Mouse (Mus musculus): Measurements from ENCODE around the gene Zpbp2. TPM values are rescaled to one million over a fixed set of nuclear protein-coding genes. Genes with fewer than 3 reads are reported as not detected.
"Not testable (repeated sequence)": the region's sequence is repeated elsewhere in the genome, so short reads cannot be mapped to it uniquely, and the experiment has no call there.

Zpbp2 gene
- total and polyA plus RNA-seq, 2 experiments from 2014 or later = 0.36 TPM; not detected in 1

- Histone ChIP-seq H3K36me3 (ENCODE audit: insufficient read depth, low read length) (no peaks in the 10 kb centered on the region), H3K9me3 (ENCODE audit: low read length) (no peaks in the 10 kb centered on the region), H3K4me3 (ENCODE audit: low read depth, low read length) (no peak overlapping the region), H3K9ac (replicated peaks; ENCODE audit: low read length, poor library complexity, severe bottlenecking) (no peak overlapping the region), H3K27ac (ENCODE audit: low read depth, low read length) (no peak overlapping the region), H3K27me3 (ENCODE audit: insufficient read depth, low read length) (no peaks in the 10 kb centered on the region), H3K4me2 (ENCODE audit: low read depth, low read length, poor library complexity, severe bottlenecking) (no peak overlapping the region), H3K4me1 (ENCODE audit: insufficient read depth, low read length) (no peaks in the 10 kb centered on the region)
- DNase-seq (ENCODE audit: low spot score) = no peak
- no peak for TF ChIP-seq CTCF (IDR thresholded peaks at IDR 0.05)
- ATAC-seq (ENCODE audit: low FRiP score) = no peak
- 65% methylated on average over 18 of the region's 18 CpGs for WGBS
These were observed 48.0 kb downstream of the Zpbp2 start for GRCm38 (mm10) chr11:98598851-98599290.

- Histone ChIP-seq H3K9ac (replicated peaks; ENCODE audit: low read length, poor library complexity, severe bottlenecking) (no peak overlapping the region), H3K9me3 (ENCODE audit: low read length) (no peaks in the 10 kb centered on the region), H3K27me3 (ENCODE audit: insufficient read depth, low read length) (no peaks in the 10 kb centered on the region), H3K27ac (ENCODE audit: low read depth, low read length) (no peak overlapping the region), H3K4me3 (ENCODE audit: low read depth, low read length) (no peak overlapping the region), H3K4me2 (ENCODE audit: low read depth, low read length, poor library complexity, severe bottlenecking) (no peak overlapping the region), H3K36me3 (ENCODE audit: insufficient read depth, low read length) (no peaks in the 10 kb centered on the region), H3K4me1 (ENCODE audit: insufficient read depth, low read length) (no peaks in the 10 kb centered on the region)
- 38% methylated on average over 18 of the region's 18 CpGs for WGBS
- TF ChIP-seq CTCF (IDR thresholded peaks at IDR 0.05) = no peak
- no peak for DNase-seq (ENCODE audit: low spot score)
- ATAC-seq (ENCODE audit: low FRiP score) = no peak
These were observed 48.4 kb downstream of the Zpbp2 start for GRCm38 (mm10) chr11:98599291-98599690.

- Histone ChIP-seq H3K4me2 (ENCODE audit: low read depth, low read length, poor library complexity, severe bottlenecking) (peak overlapping the region; percentile 52), H3K9ac (replicated peaks; ENCODE audit: low read length, poor library complexity, severe bottlenecking) (no peak overlapping the region), H3K4me3 (ENCODE audit: low read depth, low read length) (peak overlapping the region; percentile 23), H3K27ac (ENCODE audit: low read depth, low read length) (no peak overlapping the region), H3K9me3 (ENCODE audit: low read length) (no peaks in the 10 kb centered on the region), H3K36me3 (ENCODE audit: insufficient read depth, low read length) (no peaks in the 10 kb centered on the region), H3K27me3 (ENCODE audit: insufficient read depth, low read length) (no peaks in the 10 kb centered on the region), H3K4me1 (ENCODE audit: insufficient read depth, low read length) (no peaks in the 10 kb centered on the region)
- WGBS = 2% methylated on average over 20 of the region's 20 CpGs
- ATAC-seq (ENCODE audit: low FRiP score) = no peak
- no peak for DNase-seq (ENCODE audit: low spot score)
- no peak for TF ChIP-seq CTCF (IDR thresholded peaks at IDR 0.05)
These were observed 51.3 kb downstream of the Zpbp2 start for GRCm38 (mm10) chr11:98602090-98602690.

DNA sequence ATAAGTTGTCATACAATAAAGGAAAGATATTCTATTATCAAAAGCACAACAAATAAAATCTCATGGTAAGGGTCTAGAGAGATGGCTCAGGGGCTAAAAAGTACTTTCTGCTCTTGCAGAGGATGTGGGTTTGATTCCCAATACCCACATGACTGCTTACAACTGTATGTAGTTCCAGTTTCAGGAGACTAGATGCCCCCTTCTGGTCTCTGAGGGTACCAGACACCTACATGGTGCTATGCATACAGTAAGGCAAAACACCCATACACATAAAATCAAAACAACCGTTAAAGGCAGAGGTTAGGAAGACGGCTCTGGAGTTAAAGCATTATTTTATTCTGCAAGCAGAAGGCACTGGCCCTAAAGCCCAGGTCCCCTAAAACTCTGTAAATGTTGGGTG, 53.1 kb downstream of the Zpbp2 start:
- H3K36me3 ChIP-seq (ENCODE audit: insufficient read depth, low read length) = no peaks in the 10 kb centered on the region
- H3K4me3 ChIP-seq (ENCODE audit: low read depth, low read length) = no peak overlapping the region
- H3K4me2 ChIP-seq (ENCODE audit: low read depth, low read length, poor library complexity, severe bottlenecking) = no peak overlapping the region
- ATAC-seq (ENCODE audit: low FRiP score) (no peak), DNase-seq (ENCODE audit: low spot score) (no peak)
- no peak overlapping the region for H3K9ac ChIP-seq (replicated peaks; ENCODE audit: low read length, poor library complexity, severe bottlenecking)
- TF ChIP-seq CTCF (IDR thresholded peaks at IDR 0.05) = no peak
- 92% methylated on average over 2 of the region's 2 CpGs for WGBS
- 0 out of 2 replicates have a peak, but pooled peaks cover 2% of the 10 kb centered on the region for H3K27me3 ChIP-seq (ENCODE audit: insufficient read depth, low read length)
- H3K9me3 ChIP-seq (ENCODE audit: low read length) = no peaks in the 10 kb centered on the region
- no peak overlapping the region for H3K27ac ChIP-seq (ENCODE audit: low read depth, low read length)
- no peaks in the 10 kb centered on the region for H3K4me1 ChIP-seq (ENCODE audit: insufficient read depth, low read length)

DNA sequence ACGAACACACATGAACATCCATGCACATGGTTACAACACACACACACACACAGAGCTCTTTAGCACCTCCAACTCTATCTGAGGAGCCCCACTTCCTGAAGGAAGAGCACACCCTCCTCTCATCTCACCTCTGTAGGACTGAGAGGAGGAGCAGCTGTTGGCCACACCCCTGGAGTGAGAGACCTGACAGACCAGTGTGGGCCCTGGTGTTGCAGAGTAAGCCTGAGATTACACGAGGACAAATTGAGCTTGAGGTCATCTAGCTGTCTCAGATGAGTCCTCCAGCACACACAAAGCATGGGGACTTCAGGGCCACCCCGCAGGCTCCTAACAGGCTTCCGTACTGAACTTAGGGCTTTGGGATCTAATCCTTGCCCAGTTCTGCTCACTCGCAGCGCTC, 54.0 kb downstream of the Zpbp2 start:
- not testable (repeated sequence) for H3K9me3 ChIP-seq (ENCODE audit: low read length); ATAC-seq (ENCODE audit: low FRiP score); H3K36me3 ChIP-seq (ENCODE audit: insufficient read depth, low read length); H3K27ac ChIP-seq (ENCODE audit: low read depth, low read length); H3K4me2 ChIP-seq (ENCODE audit: low read depth, low read length, poor library complexity, severe bottlenecking); H3K4me3 ChIP-seq (ENCODE audit: low read depth, low read length); H3K27me3 ChIP-seq (ENCODE audit: insufficient read depth, low read length); H3K9ac ChIP-seq (replicated peaks; ENCODE audit: low read length, poor library complexity, severe bottlenecking); H3K4me1 ChIP-seq (ENCODE audit: insufficient read depth, low read length); DNase-seq (ENCODE audit: low spot score)
- WGBS = 71% methylated on average over 6 of the region's 6 CpGs

DNA sequence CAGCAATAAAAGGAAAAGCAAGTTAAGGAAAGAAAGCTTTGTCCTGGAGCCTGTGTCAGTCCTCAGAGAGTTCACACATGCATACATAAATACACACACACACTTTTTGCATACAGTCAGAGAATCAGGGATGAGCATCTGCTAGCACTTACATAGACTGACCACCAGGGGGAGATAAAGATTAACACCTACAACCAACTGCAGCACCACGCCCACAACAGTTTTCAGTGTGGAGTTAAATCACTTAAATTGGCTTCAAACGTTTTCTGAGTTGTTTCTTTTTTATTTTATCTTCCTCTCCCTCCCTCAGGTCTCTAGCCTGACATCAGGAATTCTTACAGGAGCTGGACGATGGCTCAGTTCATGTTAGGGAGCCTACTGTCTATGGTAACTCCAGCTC, 55.9 kb downstream of the Zpbp2 start:
- ATAC-seq (ENCODE audit: low FRiP score) (no peak), DNase-seq (ENCODE audit: low spot score) (peak; percentile 83)
- Histone ChIP-seq H3K9ac (replicated peaks; ENCODE audit: low read length, poor library complexity, severe bottlenecking) (no peak overlapping the region), H3K9me3 (ENCODE audit: low read length) (no peaks in the 10 kb centered on the region), H3K4me1 (ENCODE audit: insufficient read depth, low read length) (no peaks in the 10 kb centered on the region), H3K4me2 (ENCODE audit: low read depth, low read length, poor library complexity, severe bottlenecking) (no peak overlapping the region), H3K27ac (ENCODE audit: low read depth, low read length) (no peak overlapping the region), H3K27me3 (ENCODE audit: insufficient read depth, low read length) (0 out of 2 replicates have a peak, but pooled peaks cover 3% of the 10 kb centered on the region), H3K4me3 (ENCODE audit: low read depth, low read length) (no peak overlapping the region), H3K36me3 (ENCODE audit: insufficient read depth, low read length) (no peaks in the 10 kb centered on the region)
- 14% methylated on average over 3 of the region's 3 CpGs for WGBS
- TF ChIP-seq CTCF (IDR thresholded peaks at IDR 0.05) = peak; percentile 90

Other genes with a start within 250 kb of the Zpbp2 start
- gene Neurod2, start 221.4 kb upstream of the Zpbp2 start, total RNA-seq (2014; rRNA removed) = 11.6 and 24.4 TPM in 2 replicates
- gene Neurod2, start 221.4 kb upstream of the Zpbp2 start, polyA plus RNA-seq (2015; fragmentation: Nextera tagmentation; extraction: Ambion mirVana) = 2.1 and 3.3 TPM in 2 replicates
- 1.8 and 5.0 TPM in 2 replicates for gene Ppp1r1b, start 202.7 kb upstream of the Zpbp2 start, total RNA-seq (2014; rRNA removed)
- gene Ppp1r1b, start 202.7 kb upstream of the Zpbp2 start, polyA plus RNA-seq (2015; fragmentation: Nextera tagmentation; extraction: Ambion mirVana) = 4.2 and 5.3 TPM in 2 replicates
- gene Stard3, start 192.7 kb upstream of the Zpbp2 start, total RNA-seq (2014; rRNA removed) = 31.2 and 56.1 TPM in 2 replicates
- 23.8 and 28.2 TPM in 2 replicates for gene Stard3, start 192.7 kb upstream of the Zpbp2 start, polyA plus RNA-seq (2015; fragmentation: Nextera tagmentation; extraction: Ambion mirVana)
- gene Tcap, start 167.3 kb upstream of the Zpbp2 start, total RNA-seq (2014; rRNA removed) = not detected in 2 replicates
- not detected in 2 replicates for gene Tcap, start 167.3 kb upstream of the Zpbp2 start, polyA plus RNA-seq (2015; fragmentation: Nextera tagmentation; extraction: Ambion mirVana)
- 1.1 and 4.3 TPM in 2 replicates for gene Pnmt, start 164.6 kb upstream of the Zpbp2 start, total RNA-seq (2014; rRNA removed)
- 3.4 and 3.9 TPM in 2 replicates for gene Pnmt, start 164.6 kb upstream of the Zpbp2 start, polyA plus RNA-seq (2015; fragmentation: Nextera tagmentation; extraction: Ambion mirVana)
- gene Pgap3, start 150.6 kb upstream of the Zpbp2 start, total RNA-seq (2014; rRNA removed) = 10.1 and 10.9 TPM in 2 replicates
- gene Pgap3, start 150.6 kb upstream of the Zpbp2 start, polyA plus RNA-seq (2015; fragmentation: Nextera tagmentation; extraction: Ambion mirVana) = 7.0 and 7.7 TPM in 2 replicates
- 8.1 and 9.4 TPM in 2 replicates for gene Erbb2, start 138.6 kb upstream of the Zpbp2 start, total RNA-seq (2014; rRNA removed)
- gene Erbb2, start 138.6 kb upstream of the Zpbp2 start, polyA plus RNA-seq (2015; fragmentation: Nextera tagmentation; extraction: Ambion mirVana) = 3.9 and 4.5 TPM in 2 replicates
- 68.3 and 79.2 TPM in 2 replicates for gene Mien1, start 112.1 kb upstream of the Zpbp2 start, total RNA-seq (2014; rRNA removed)
- gene Mien1, start 112.1 kb upstream of the Zpbp2 start, polyA plus RNA-seq (2015; fragmentation: Nextera tagmentation; extraction: Ambion mirVana) = 243 and 246 TPM in 2 replicates
- gene Grb7, start 104.7 kb upstream of the Zpbp2 start, total RNA-seq (2014; rRNA removed) = 0.71 and 0.82 TPM in 2 replicates
- 1.00 and 1.3 TPM in 2 replicates for gene Grb7, start 104.7 kb upstream of the Zpbp2 start, polyA plus RNA-seq (2015; fragmentation: Nextera tagmentation; extraction: Ambion mirVana)
- gene Ikzf3, start 5.1 kb upstream of the Zpbp2 start, total RNA-seq (2014; rRNA removed) = 0.05 TPM in 1 of 2 replicates, not detected in the other
- gene Ikzf3, start 5.1 kb upstream of the Zpbp2 start, polyA plus RNA-seq (2015; fragmentation: Nextera tagmentation; extraction: Ambion mirVana) = 0.16 TPM in 1 of 2 replicates, not detected in the other
- gene Ormdl3, start 36.3 kb downstream of the Zpbp2 start, total RNA-seq (2014; rRNA removed) = 104 and 115 TPM in 2 replicates
- 108 and 111 TPM in 2 replicates for gene Ormdl3, start 36.3 kb downstream of the Zpbp2 start, polyA plus RNA-seq (2015; fragmentation: Nextera tagmentation; extraction: Ambion mirVana)
- not detected in 2 replicates for gene Lrrc3c, start 47.2 kb downstream of the Zpbp2 start, total RNA-seq (2014; rRNA removed)
- gene Lrrc3c, start 47.2 kb downstream of the Zpbp2 start, polyA plus RNA-seq (2015; fragmentation: Nextera tagmentation; extraction: Ambion mirVana) = not detected in 2 replicates
- not detected in 2 replicates for gene Gm12355, start 74.6 kb downstream of the Zpbp2 start, total RNA-seq (2014; rRNA removed)
- gene Gm12355, start 74.6 kb downstream of the Zpbp2 start, polyA plus RNA-seq (2015; fragmentation: Nextera tagmentation; extraction: Ambion mirVana) = 0.28 and 0.44 TPM in 2 replicates
- not detected in 2 replicates for gene Gsdma3, start 75.3 kb downstream of the Zpbp2 start, total RNA-seq (2014; rRNA removed)
- gene Gsdma3, start 75.3 kb downstream of the Zpbp2 start, polyA plus RNA-seq (2015; fragmentation: Nextera tagmentation; extraction: Ambion mirVana) = not detected in 2 replicates
- gene Gsdma2, start 95.7 kb downstream of the Zpbp2 start, total RNA-seq (2014; rRNA removed) = not detected in 2 replicates
- gene Gsdma2, start 95.7 kb downstream of the Zpbp2 start, polyA plus RNA-seq (2015; fragmentation: Nextera tagmentation; extraction: Ambion mirVana) = 0.12 and 0.15 TPM in 2 replicates
- 0.05 TPM in 1 of 2 replicates, not detected in the other for gene Gsdma, start 113.3 kb downstream of the Zpbp2 start, total RNA-seq (2014; rRNA removed)
- gene Gsdma, start 113.3 kb downstream of the Zpbp2 start, polyA plus RNA-seq (2015; fragmentation: Nextera tagmentation; extraction: Ambion mirVana) = 0.11 TPM in 1 of 2 replicates, not detected in the other
- 114 and 129 TPM in 2 replicates for gene Psmd3, start 131.5 kb downstream of the Zpbp2 start, total RNA-seq (2014; rRNA removed)
- 182 and 183 TPM in 2 replicates for gene Psmd3, start 131.5 kb downstream of the Zpbp2 start, polyA plus RNA-seq (2015; fragmentation: Nextera tagmentation; extraction: Ambion mirVana)
- gene Csf3, start 150.2 kb downstream of the Zpbp2 start, total RNA-seq (2014; rRNA removed) = not detected in 2 replicates
- gene Csf3, start 150.2 kb downstream of the Zpbp2 start, polyA plus RNA-seq (2015; fragmentation: Nextera tagmentation; extraction: Ambion mirVana) = not detected in 2 replicates
- gene Med24, start 178.3 kb downstream of the Zpbp2 start, total RNA-seq (2014; rRNA removed) = 66.6 and 81.2 TPM in 2 replicates
- 52.2 and 59.8 TPM in 2 replicates for gene Med24, start 178.3 kb downstream of the Zpbp2 start, polyA plus RNA-seq (2015; fragmentation: Nextera tagmentation; extraction: Ambion mirVana)
- 774 and 843 TPM in 2 replicates for gene Thra, start 189.5 kb downstream of the Zpbp2 start, total RNA-seq (2014; rRNA removed)
- gene Thra, start 189.5 kb downstream of the Zpbp2 start, polyA plus RNA-seq (2015; fragmentation: Nextera tagmentation; extraction: Ambion mirVana) = 165 and 182 TPM in 2 replicates
- gene Nr1d1, start 224.2 kb downstream of the Zpbp2 start, total RNA-seq (2014; rRNA removed) = 7.1 and 11.0 TPM in 2 replicates
- gene Nr1d1, start 224.2 kb downstream of the Zpbp2 start, polyA plus RNA-seq (2015; fragmentation: Nextera tagmentation; extraction: Ambion mirVana) = 12.3 and 14.3 TPM in 2 replicates
- gene Msl1, start 244.4 kb downstream of the Zpbp2 start, total RNA-seq (2014; rRNA removed) = 88.3 and 107 TPM in 2 replicates
- 22.3 and 25.8 TPM in 2 replicates for gene Msl1, start 244.4 kb downstream of the Zpbp2 start, polyA plus RNA-seq (2015; fragmentation: Nextera tagmentation; extraction: Ambion mirVana)

Measured in midbrain, postnatal 0 days (tissue).